Mouse (Mus musculus) liver, embryonic 14.5 days (tissue): ENCODE data around the gene Fam198a.

Experiments
- CTCF ChIP-seq: IDR thresholded peaks from 2 replicates; pipeline ENCODE4 v1.5.1; 2016; ENCODE audit warnings: antibody characterized with exemption, low read depth, control low read depth
- EP300 ChIP-seq: IDR thresholded peaks from 2 replicates; pipeline ENCODE4 v1.6.1; 2016; ENCODE audit warnings: antibody characterized with exemption, low read depth

GRCm38 (mm10) chr9:121914226-121914757, 36.5 kb upstream of the Fam198a start:
- TF ChIP-seq CTCF (no peak), EP300 (no peak)
